Mouse (Mus musculus): ENCODE data around the gene Bfsp2. TPM values are rescaled to one million over a fixed set of nuclear protein-coding genes. Genes with fewer than 3 reads are reported as not detected.

Gene Bfsp2
- polyA plus RNA-seq, 1 experiment from 2014 or later: not detected

DNA sequence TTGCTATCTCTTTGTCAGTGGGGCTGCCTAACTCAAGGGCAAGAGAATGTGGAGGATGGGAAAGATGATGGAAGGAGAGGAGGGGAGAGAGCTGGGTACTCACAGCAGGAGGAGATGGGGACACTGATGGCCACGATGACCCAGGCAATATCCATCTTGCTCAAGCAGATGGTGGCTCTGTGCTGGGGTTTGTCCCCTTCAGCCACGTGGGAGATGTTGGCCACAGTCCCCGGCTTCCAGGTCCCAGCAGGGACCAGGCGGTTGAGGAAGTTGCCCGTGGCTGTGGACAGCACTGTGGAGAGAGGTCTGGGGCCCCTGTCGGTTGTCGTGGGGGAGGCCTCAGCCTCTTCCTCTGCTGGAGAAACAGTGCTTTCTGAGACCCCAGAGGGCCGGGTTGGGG, 18.5 kb upstream of the Bfsp2 start:
- Histone ChIP-seq H3K36me3 (ENCODE audit: inconsistent target) (no peaks in the 10 kb centered on the region), H3K27ac (no peak overlapping the region), H3K79me2 (ENCODE audit: inconsistent target) (no peaks in the 10 kb centered on the region), H3K4me3 (ENCODE audit: inconsistent target) (no peak overlapping the region)
- WGBS (ENCODE audit: missing documents): 7% methylated on average over 8 of the region's 8 CpGs

DNA sequence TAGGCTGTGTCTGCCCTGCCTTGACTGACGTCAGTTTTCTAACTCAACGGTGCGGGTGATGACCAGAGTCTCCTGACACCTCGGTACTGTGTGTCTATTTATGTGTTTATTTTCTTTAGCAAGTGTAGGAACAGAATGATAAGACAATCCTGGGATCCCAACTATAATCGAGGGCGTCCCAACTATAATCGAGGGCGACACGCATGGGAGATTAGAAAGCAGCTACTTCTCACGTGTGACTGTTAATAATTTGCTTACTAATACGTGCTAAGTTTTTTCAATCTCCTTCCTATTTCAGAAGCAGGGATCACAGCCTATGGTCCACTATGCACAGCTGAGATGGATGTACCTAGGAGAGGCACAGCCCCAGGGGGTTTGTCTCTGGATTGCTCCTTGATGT, 15.2 kb upstream of the Bfsp2 start:
- no peaks in the 10 kb centered on the region for H3K36me3 ChIP-seq (ENCODE audit: inconsistent target)
- no peaks in the 10 kb centered on the region for H3K79me2 ChIP-seq (ENCODE audit: inconsistent target)
- H3K27ac ChIP-seq: no peak overlapping the region
- H3K4me3 ChIP-seq (ENCODE audit: inconsistent target): no peak overlapping the region
- 93% methylated on average over 11 of the region's 11 CpGs for WGBS (ENCODE audit: missing documents)

GRCm38 (mm10) chr9:103494346-103495020, 14.3 kb upstream of the Bfsp2 start:
- WGBS (ENCODE audit: missing documents): 50% methylated on average over 7 of the region's 7 CpGs
- Histone ChIP-seq H3K4me3 (ENCODE audit: inconsistent target) (no peak overlapping the region), H3K79me2 (ENCODE audit: inconsistent target) (no peaks in the 10 kb centered on the region), H3K27ac (no peak overlapping the region), H3K36me3 (ENCODE audit: inconsistent target) (no peaks in the 10 kb centered on the region)

- H3K4me3 ChIP-seq (ENCODE audit: inconsistent target): no peak overlapping the region
- no peak overlapping the region for H3K27ac ChIP-seq
- H3K79me2 ChIP-seq (ENCODE audit: inconsistent target): no peaks in the 10 kb centered on the region
- no peaks in the 10 kb centered on the region for H3K36me3 ChIP-seq (ENCODE audit: inconsistent target)
- 85% methylated on average over 8 of the region's 8 CpGs for WGBS (ENCODE audit: missing documents)
Observed at GRCm38 (mm10) chr9:103491985-103492384, 11.8 kb upstream of the Bfsp2 start.

DNA sequence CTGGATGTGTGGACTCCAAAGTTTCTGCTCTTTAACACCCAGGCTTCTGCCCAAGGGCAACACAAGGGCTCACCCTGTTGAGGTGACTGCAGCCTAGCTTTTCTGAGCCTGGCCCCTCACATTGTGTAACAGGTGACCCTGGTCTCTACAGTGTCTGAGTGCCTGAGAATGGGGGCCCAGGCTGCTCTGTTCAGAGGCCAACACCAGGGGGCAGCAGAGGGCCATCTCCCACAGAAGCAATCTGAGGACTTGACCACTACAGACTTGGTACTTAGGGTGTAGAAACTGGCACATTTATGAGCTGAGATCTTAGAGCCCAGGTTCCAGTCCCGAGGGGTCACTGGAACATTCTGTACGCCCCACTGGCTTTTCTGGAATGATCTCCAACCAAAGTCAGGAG, 10.2 kb upstream of the Bfsp2 start:
- Histone ChIP-seq H3K36me3 (ENCODE audit: inconsistent target) (no peaks in the 10 kb centered on the region), H3K4me3 (ENCODE audit: inconsistent target) (no peak overlapping the region), H3K27ac (no peak overlapping the region), H3K79me2 (ENCODE audit: inconsistent target) (no peaks in the 10 kb centered on the region)
- 26% methylated on average over 2 of the region's 2 CpGs for WGBS (ENCODE audit: missing documents)

DNA sequence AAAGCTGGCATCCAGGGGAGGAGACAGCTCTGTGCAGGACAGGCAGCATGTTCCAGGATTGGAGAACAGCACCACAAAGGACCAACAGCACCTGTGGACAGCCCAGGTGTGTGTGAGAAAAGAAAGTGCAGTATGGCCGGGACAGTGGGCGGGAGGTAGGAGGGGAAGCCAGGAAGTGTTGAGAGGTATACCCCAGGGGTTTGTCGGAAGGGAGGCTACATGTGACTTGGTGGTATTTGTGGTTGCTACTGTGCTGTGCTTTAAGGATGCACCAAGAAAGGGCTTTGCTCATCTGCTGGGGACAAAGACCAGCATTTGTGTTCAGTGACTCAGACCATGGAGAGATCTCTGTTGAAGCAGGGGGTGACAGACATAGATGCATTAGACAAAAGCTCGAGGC, 9.7 kb upstream of the Bfsp2 start:
- 45% methylated on average over 3 of the region's 4 CpGs for WGBS (ENCODE audit: missing documents)
- Histone ChIP-seq H3K27ac (no peak overlapping the region), H3K79me2 (ENCODE audit: inconsistent target) (no peaks in the 10 kb centered on the region), H3K4me3 (ENCODE audit: inconsistent target) (no peak overlapping the region), H3K36me3 (ENCODE audit: inconsistent target) (no peaks in the 10 kb centered on the region)

GRCm38 (mm10) chr9:103489096-103489495, 8.9 kb upstream of the Bfsp2 start:
- Histone ChIP-seq H3K79me2 (ENCODE audit: inconsistent target) (no peaks in the 10 kb centered on the region), H3K4me3 (ENCODE audit: inconsistent target) (no peak overlapping the region), H3K36me3 (ENCODE audit: inconsistent target) (no peaks in the 10 kb centered on the region), H3K27ac (no peak overlapping the region)
- WGBS (ENCODE audit: missing documents): 52% methylated on average over 7 of the region's 7 CpGs

DNA sequence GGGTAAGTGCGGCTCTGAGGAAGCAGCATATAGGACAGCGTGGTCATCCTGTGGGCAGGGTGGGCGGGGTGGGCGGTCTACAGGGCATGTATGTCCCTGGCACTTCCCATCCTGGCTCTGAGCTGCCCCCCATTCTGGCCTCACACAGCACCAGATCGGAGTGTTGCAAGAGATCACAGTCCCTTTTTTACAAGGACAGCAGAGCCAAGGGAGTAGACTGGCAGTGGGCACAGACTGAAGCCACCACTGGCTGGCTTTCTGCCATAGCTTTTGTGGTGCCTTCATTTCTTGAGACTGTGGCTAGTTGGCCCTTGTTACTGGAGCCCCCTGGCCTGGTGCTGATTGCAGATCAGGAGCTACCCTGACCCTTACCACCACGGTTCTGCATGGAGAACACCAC, 6.0 kb upstream of the Bfsp2 start:
- H3K4me3 ChIP-seq (ENCODE audit: inconsistent target): no peak overlapping the region
- H3K79me2 ChIP-seq (ENCODE audit: inconsistent target): no peaks in the 10 kb centered on the region
- WGBS (ENCODE audit: missing documents): 11% methylated on average over 6 of the region's 6 CpGs
- H3K27ac ChIP-seq: no peak overlapping the region
- no peaks in the 10 kb centered on the region for H3K36me3 ChIP-seq (ENCODE audit: inconsistent target)

- no peak overlapping the region for H3K4me3 ChIP-seq (ENCODE audit: inconsistent target)
- no peaks in the 10 kb centered on the region for H3K36me3 ChIP-seq (ENCODE audit: inconsistent target)
- no peak overlapping the region for H3K27ac ChIP-seq
- H3K79me2 ChIP-seq (ENCODE audit: inconsistent target): no peaks in the 10 kb centered on the region
- WGBS (ENCODE audit: missing documents): 8% methylated on average over 8 of the region's 8 CpGs
Observed at GRCm38 (mm10) chr9:103485606-103486005, 5.4 kb upstream of the Bfsp2 start.

- no peaks in the 10 kb centered on the region for H3K36me3 ChIP-seq (ENCODE audit: inconsistent target)
- no peaks in the 10 kb centered on the region for H3K79me2 ChIP-seq (ENCODE audit: inconsistent target)
- H3K27ac ChIP-seq: no peak overlapping the region
- H3K4me3 ChIP-seq (ENCODE audit: inconsistent target): no peak overlapping the region
- 79% methylated on average over 8 of the region's 8 CpGs for WGBS (ENCODE audit: missing documents)
Observed at GRCm38 (mm10) chr9:103480603-103481220, 492 bp upstream of the Bfsp2 start.

DNA sequence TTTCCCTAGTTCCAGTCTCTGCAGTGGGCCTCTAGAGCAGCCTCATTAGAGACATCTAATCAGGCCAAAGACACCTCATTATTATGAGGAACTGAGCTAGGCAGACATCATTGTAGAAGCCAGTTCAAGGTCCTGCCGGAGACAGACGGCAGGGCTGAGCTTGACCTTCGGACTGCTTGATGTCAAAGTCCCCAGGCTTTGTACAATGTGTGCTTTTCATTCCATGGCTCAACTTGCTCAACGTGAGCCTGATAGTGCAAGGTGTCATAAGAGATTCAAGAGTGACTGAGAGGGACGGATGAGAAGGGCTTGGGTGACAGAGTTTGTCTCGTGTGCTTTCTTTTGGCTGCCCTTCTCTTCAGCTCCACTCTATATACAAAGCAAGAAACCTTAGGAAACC, 4.8 kb downstream of the Bfsp2 start:
- Histone ChIP-seq H3K79me2 (ENCODE audit: inconsistent target) (no peaks in the 10 kb centered on the region), H3K36me3 (ENCODE audit: inconsistent target) (no peaks in the 10 kb centered on the region), H3K27ac (no peak overlapping the region), H3K4me3 (ENCODE audit: inconsistent target) (no peak overlapping the region)
- 93% methylated on average over 6 of the region's 6 CpGs for WGBS (ENCODE audit: missing documents)

DNA sequence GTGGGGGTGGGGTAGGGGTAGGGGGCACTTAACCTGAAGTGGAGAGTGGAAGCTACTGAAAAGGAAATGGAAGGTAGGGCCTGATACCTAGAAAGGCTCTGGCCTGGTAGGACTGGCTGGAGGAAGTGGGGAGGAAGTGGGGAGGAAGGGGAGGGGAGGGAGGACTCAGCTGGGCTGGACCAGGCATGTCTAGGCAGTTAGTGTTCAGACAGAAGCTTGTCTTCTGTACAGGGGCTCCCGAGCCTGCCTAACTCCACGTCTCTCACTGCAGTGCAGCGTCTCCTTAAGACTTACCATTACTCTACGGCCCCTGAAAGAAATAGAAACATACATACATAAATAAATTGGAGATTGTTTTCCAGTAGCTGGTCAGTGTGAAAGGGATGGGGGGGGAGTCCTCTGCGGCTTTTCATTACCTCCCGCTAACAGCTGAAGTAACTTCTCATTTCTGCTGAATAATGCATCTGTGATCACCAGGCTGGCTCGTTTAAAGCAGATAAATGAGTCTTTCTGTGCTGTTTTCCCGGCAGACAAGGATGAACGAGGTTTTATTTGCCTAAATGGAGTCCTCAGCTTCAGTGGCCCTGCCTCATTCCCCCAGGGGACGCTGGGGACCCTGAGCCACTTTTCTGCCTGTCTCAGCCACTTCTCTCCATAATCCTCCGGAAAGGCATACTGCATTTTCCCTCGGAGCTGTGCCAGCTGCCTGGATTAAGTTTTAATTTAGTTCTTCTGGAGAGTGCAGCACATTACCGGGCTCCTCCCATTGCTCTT, 6.1 kb downstream of the Bfsp2 start:
- 9% methylated on average over 13 of the region's 13 CpGs for WGBS (ENCODE audit: missing documents)
- H3K79me2 ChIP-seq (ENCODE audit: inconsistent target): no peaks in the 10 kb centered on the region
- no peak overlapping the region for H3K4me3 ChIP-seq (ENCODE audit: inconsistent target)
- H3K36me3 ChIP-seq (ENCODE audit: inconsistent target): no peaks in the 10 kb centered on the region
- H3K27ac ChIP-seq: no peak overlapping the region

DNA sequence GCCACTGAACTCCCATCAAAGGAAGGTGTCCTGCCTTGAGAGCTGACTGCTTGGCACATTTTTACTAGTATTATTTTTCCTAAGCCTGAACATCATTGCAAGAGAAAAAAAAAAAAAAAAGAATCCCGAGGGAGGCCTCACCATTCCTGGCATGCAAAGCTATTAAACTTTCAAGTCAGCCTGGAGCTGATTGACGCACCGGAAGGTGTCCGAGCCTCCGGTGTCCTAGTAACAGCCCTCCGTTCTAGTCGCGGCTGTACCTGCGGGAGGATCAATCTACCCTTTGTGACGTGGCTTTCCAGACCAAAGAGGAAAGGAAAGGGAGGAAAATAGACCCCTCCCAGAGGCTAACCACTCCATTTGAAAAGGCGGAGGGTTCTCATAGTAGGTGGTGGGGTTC, 8.4 kb downstream of the Bfsp2 start:
- Histone ChIP-seq H3K79me2 (ENCODE audit: inconsistent target) (no peaks in the 10 kb centered on the region), H3K36me3 (ENCODE audit: inconsistent target) (no peaks in the 10 kb centered on the region), H3K4me3 (ENCODE audit: inconsistent target) (no peak overlapping the region), H3K27ac (no peak overlapping the region)
- WGBS (ENCODE audit: missing documents): 89% methylated on average over 11 of the region's 11 CpGs

- Histone ChIP-seq H3K27ac (no peak overlapping the region), H3K79me2 (ENCODE audit: inconsistent target) (no peaks in the 10 kb centered on the region), H3K36me3 (ENCODE audit: inconsistent target) (no peaks in the 10 kb centered on the region), H3K4me3 (ENCODE audit: inconsistent target) (no peak overlapping the region)
- WGBS (ENCODE audit: missing documents): 59% methylated on average over 5 of the region's 5 CpGs
Observed at GRCm38 (mm10) chr9:103469516-103469915, 10.7 kb downstream of the Bfsp2 start.

- H3K36me3 ChIP-seq (ENCODE audit: inconsistent target): no peaks in the 10 kb centered on the region
- WGBS (ENCODE audit: missing documents): 82% methylated on average over 7 of the region's 7 CpGs
- H3K27ac ChIP-seq: no peak overlapping the region
- H3K79me2 ChIP-seq (ENCODE audit: inconsistent target): no peaks in the 10 kb centered on the region
- no peak overlapping the region for H3K4me3 ChIP-seq (ENCODE audit: inconsistent target)
Observed at GRCm38 (mm10) chr9:103468911-103469310, 11.3 kb downstream of the Bfsp2 start.
